Mouse (Mus musculus) midbrain, embryonic 13.5 days (tissue): ENCODE data around the gene Il1f6. TPM values are rescaled to one million over a fixed set of nuclear protein-coding genes. Genes with fewer than 3 reads are reported as not detected.
"Not testable (repeated sequence)": the region's sequence is repeated elsewhere in the genome, so short reads cannot be mapped to it uniquely, and the experiment has no call there.

Experiments used
- ATAC-seq: fragments of 200-750 bp; cut with Nextera tagmentation; 2 replicates; pipeline ENCODE4 v1.8.0; 2017; ENCODE audit warnings: mild to moderate bottlenecking, moderate TSS enrichment, moderate library complexity
- H3K27ac ChIP-seq: fragments of 300-500 bp; sonication (generic); 2 replicates; pipeline ENCODE4 v1.5.1; 2015; ENCODE audit warnings: inconsistent platforms, mild to moderate bottlenecking, moderate library complexity
- H3K27me3 ChIP-seq: fragments of 300-500 bp; sonication (generic); 2 replicates; pipeline ENCODE4 v1.6.1; 2015; ENCODE audit warnings: mild to moderate bottlenecking, inconsistent platforms
- H3K36me3 ChIP-seq: fragments of 300-500 bp; sonication (generic); 2 replicates; pipeline ENCODE4 v1.6.1; 2015; ENCODE audit warnings: mild to moderate bottlenecking, inconsistent platforms
- H3K4me1 ChIP-seq: fragments of 300-500 bp; sonication (generic); replicated peaks from 2 replicates; pipeline ENCODE4 v1.6.1; 2015; ENCODE audit warnings: inconsistent platforms
- H3K4me2 ChIP-seq: fragments of 300-500 bp; sonication (generic); replicated peaks from 2 replicates; pipeline ENCODE4 v1.6.1; 2015; ENCODE audit warnings: moderate library complexity, mild to moderate bottlenecking, inconsistent platforms
- H3K4me3 ChIP-seq: fragments of 300-500 bp; sonication (generic); replicated peaks from 2 replicates; pipeline ENCODE4 v1.5.1; 2015; ENCODE audit warnings: mild to moderate bottlenecking, inconsistent platforms
- H3K9ac ChIP-seq: fragments of 300-500 bp; sonication (generic); replicated peaks from 2 replicates; pipeline ENCODE4 v1.6.1; 2015; ENCODE audit warnings: mild to moderate bottlenecking, inconsistent platforms
- H3K9me3 ChIP-seq: fragments of 300-500 bp; sonication (generic); 2 replicates; pipeline ENCODE4 v1.6.1; 2016; ENCODE audit warnings: mild to moderate bottlenecking, inconsistent platforms
- WGBS: fragments of 180-500 bp; shearing (Covaris S2); methylation state at CpG from one replicate; pipeline ENCODE4 v1.1.7; 2015; 5-methylcytosine and 5-hydroxymethylcytosine counted together
- polyA plus RNA-seq: library from polyadenylated mRNA; unstranded; fragments of >200 nt; fragmentation: Nextera tagmentation; extraction: Ambion mirVana; gene quantifications from 2 replicates; pipeline ENCODE4 v1.2.1, GENCODE M21; 2015

Gene Il1f6
- not detected in 2 replicates for polyA plus RNA-seq

- Histone ChIP-seq H3K4me3 (no peak within 1 kb of the TSS), H3K4me2 (no peak within 1 kb of the TSS), H3K27ac (no peak within 1 kb of the TSS), H3K36me3 (no peaks in the 10 kb centered on the region), H3K9ac (no peak within 1 kb of the TSS), H3K27me3 (no peaks in the 10 kb centered on the region), H3K9me3 (no peaks in the 10 kb centered on the region), H3K4me1 (no peaks in the 10 kb centered on the region)
- 71% methylated on average over 2 of the region's 2 CpGs for WGBS
- no peak for ATAC-seq
These were observed at the start of gene Il1f6 for GRCm38 (mm10) chr2:24215118-24215517. Gene Il1f6, plus strand, starts transcription at chr2:24215418.

DNA sequence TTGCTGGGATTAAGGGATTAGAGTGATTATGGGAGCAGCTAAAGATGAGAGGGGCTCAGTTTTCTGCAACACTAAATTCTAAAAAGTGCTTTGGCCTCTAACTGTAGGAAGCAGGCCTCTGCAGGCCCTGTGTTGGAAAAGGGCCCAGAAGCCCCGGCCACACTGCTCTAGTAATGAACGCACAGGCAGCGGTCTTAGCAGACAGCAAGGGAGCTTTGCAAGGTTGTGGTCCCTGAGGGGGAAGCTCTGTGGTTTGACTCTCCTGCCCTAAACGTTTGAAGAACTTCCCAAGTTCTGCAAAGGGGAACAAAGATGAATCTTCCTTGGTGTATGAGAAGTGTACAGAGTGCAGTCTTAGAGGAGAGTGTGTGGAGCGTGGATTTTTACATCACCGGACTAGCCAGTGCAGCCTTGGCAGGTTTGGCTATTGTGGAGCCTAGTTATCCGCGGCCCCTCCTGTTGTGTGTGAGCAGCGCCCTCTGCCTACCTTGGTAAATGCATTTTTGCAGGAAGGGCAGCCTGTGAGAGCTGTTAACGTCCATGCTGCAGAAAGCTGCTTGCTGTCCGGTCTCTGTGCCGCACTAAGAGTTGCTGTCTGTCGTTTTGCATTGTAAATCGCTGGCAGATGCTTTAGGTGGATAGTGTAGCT is 33.4 kb upstream of the Il1f6 start:
- H3K4me1 ChIP-seq, H3K27me3 ChIP-seq, H3K36me3 ChIP-seq, H3K27ac ChIP-seq, H3K9me3 ChIP-seq: not testable (repeated sequence)
- WGBS = 17% methylated on average over 14 of the region's 14 CpGs
- Histone ChIP-seq H3K4me3 (peak overlapping the region; percentile 22; the same call in 1 of the 2 replicates), H3K4me2 (peak overlapping the region; percentile 38), H3K9ac (peak overlapping the region; percentile 12; the same call in 1 of the 2 replicates)
- peak; percentile 89 for ATAC-seq

- not testable (repeated sequence) for H3K27ac ChIP-seq, H3K4me1 ChIP-seq, H3K9me3 ChIP-seq, H3K27me3 ChIP-seq, H3K9ac ChIP-seq, H3K36me3 ChIP-seq
- H3K4me3 ChIP-seq = peak overlapping the region; percentile 22; the same call in 1 of the 2 replicates
- peak; percentile 50; the same call in 1 of the 2 replicates for ATAC-seq
- peak overlapping the region; percentile 38 for H3K4me2 ChIP-seq
- WGBS = 65% methylated on average over 13 of the region's 13 CpGs
These were observed 32.6 kb upstream of the Il1f6 start for GRCm38 (mm10) chr2:24182423-24183147.

- not testable (repeated sequence) for H3K4me1 ChIP-seq, H3K27me3 ChIP-seq, H3K4me2 ChIP-seq, H3K4me3 ChIP-seq, H3K27ac ChIP-seq, H3K9ac ChIP-seq, ATAC-seq, H3K36me3 ChIP-seq, H3K9me3 ChIP-seq
These were observed 31.1 kb upstream of the Il1f6 start for GRCm38 (mm10) chr2:24184092-24184491.

DNA sequence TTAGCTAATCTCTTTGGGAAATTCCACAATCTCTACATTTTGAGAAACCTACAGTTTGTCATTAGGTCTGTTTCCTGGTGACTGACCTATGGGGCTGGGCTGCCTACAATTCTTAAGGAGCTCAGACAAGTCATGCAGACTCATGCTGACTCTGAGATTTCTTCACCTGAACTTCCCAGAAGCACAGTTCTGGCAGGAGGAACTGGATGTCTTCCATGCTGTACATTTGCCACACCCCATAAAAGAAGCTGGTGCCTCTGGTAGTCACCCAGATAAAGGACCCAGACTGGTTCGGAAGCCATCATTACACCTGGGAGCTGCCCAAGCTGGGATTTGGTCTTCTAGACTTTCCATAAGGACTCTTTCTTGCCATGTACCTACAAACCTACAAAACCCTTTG is 29.0 kb upstream of the Il1f6 start, which contains the start of gene Il1f9:
TSS of gene Il1f9 (plus strand) at position 301 of the 400 bp plus-strand sequence.
- Histone ChIP-seq H3K27me3 (no peaks in the 10 kb centered on the region), H3K9me3 (no peaks in the 10 kb centered on the region), H3K9ac (no peak within 1 kb of the TSS), H3K27ac (no peak within 1 kb of the TSS), H3K4me2 (no peak within 1 kb of the TSS), H3K36me3 (no peaks in the 10 kb centered on the region), H3K4me3 (no peak within 1 kb of the TSS), H3K4me1 (no peaks in the 10 kb centered on the region)
- no peak for ATAC-seq
- 100% methylated on average over 1 of the region's 1 CpGs for WGBS

GRCm38 (mm10) chr2:24187585-24187984 is 27.6 kb upstream of the Il1f6 start:
- no peaks in the 10 kb centered on the region for H3K36me3 ChIP-seq
- 89% methylated on average over 6 of the region's 6 CpGs for WGBS
- H3K27ac ChIP-seq = no peak overlapping the region
- no peak overlapping the region for H3K4me3 ChIP-seq
- no peak overlapping the region for H3K4me2 ChIP-seq
- H3K4me1 ChIP-seq = no peaks in the 10 kb centered on the region
- H3K27me3 ChIP-seq = no peaks in the 10 kb centered on the region
- ATAC-seq = no peak
- no peak overlapping the region for H3K9ac ChIP-seq
- no peaks in the 10 kb centered on the region for H3K9me3 ChIP-seq

DNA sequence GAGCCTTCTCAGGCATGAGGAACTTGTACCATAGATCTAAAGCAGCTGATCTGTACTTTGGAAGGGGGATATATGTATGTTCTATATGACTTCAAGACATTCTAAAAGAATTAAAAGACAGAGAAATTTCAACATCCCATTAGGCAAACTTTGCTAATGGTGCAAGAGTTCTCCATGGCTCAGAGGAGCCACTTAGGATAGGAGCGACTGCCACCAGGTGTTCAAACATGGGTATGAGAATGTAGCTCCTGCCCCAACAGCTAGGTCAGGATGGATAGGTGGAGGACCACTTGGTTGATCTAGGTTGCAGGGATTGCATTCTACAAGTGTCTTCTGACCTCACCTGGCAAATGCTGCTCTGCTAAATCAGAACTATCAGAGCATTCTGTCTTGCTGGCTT is 27.0 kb upstream of the Il1f6 start:
- Histone ChIP-seq H3K27ac (no peak overlapping the region), H3K9ac (no peak overlapping the region), H3K27me3 (no peaks in the 10 kb centered on the region), H3K4me1 (no peaks in the 10 kb centered on the region), H3K9me3 (no peaks in the 10 kb centered on the region), H3K4me3 (no peak overlapping the region), H3K36me3 (no peaks in the 10 kb centered on the region), H3K4me2 (no peak overlapping the region)
- ATAC-seq = no peak
- 79% methylated on average over 1 of the region's 1 CpGs for WGBS

- Histone ChIP-seq H3K4me3 (no peak overlapping the region), H3K9ac (no peak overlapping the region), H3K9me3 (no peaks in the 10 kb centered on the region), H3K4me1 (no peaks in the 10 kb centered on the region), H3K27me3 (no peaks in the 10 kb centered on the region), H3K36me3 (no peaks in the 10 kb centered on the region), H3K27ac (no peak overlapping the region), H3K4me2 (no peak overlapping the region)
- ATAC-seq = no peak
- WGBS = 82% methylated on average over 2 of the region's 2 CpGs
These were observed 12.0 kb downstream of the Il1f6 start for GRCm38 (mm10) chr2:24227191-24227590.

- no peak for ATAC-seq
- no peaks in the 10 kb centered on the region for H3K9me3 ChIP-seq
- no peaks in the 10 kb centered on the region for H3K36me3 ChIP-seq
- no peaks in the 10 kb centered on the region for H3K4me1 ChIP-seq
- H3K27me3 ChIP-seq = no peaks in the 10 kb centered on the region
- 84% methylated on average over 1 of the region's 1 CpGs for WGBS
- no peak overlapping the region for H3K4me2 ChIP-seq
- no peak overlapping the region for H3K4me3 ChIP-seq
- H3K27ac ChIP-seq = no peak overlapping the region
- H3K9ac ChIP-seq = no peak overlapping the region
These were observed 52.3 kb downstream of the Il1f6 start for GRCm38 (mm10) chr2:24267503-24267902.

DNA sequence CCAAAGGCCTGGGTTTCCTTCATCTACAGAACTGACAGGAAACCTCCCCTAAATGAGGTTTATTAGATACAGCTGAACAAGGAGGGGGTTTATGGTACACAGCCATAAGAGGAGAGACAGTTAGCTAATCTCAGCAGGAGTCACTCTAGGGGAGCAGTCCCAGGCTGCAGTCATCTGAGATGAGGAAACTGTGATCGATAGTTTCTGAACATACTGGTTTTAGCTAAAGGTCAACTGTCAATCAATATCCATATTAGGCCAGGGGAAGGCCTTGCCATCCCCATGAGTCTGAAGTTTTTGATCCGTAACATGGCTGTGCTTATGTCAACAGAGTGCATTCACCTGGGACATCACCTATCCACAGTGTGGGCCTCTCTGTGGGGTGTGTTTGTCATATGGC is 58.4 kb downstream of the Il1f6 start:
- no peaks in the 10 kb centered on the region for H3K9me3 ChIP-seq
- no peak for ATAC-seq
- no peaks in the 10 kb centered on the region for H3K36me3 ChIP-seq
- no peak overlapping the region for H3K4me3 ChIP-seq
- WGBS = 87% methylated on average over 2 of the region's 2 CpGs
- H3K9ac ChIP-seq = no peak overlapping the region
- no peaks in the 10 kb centered on the region for H3K4me1 ChIP-seq
- H3K27me3 ChIP-seq = no peaks in the 10 kb centered on the region
- H3K27ac ChIP-seq = no peak overlapping the region
- no peak overlapping the region for H3K4me2 ChIP-seq

- no peak overlapping the region for H3K4me2 ChIP-seq
- no peak overlapping the region for H3K27ac ChIP-seq
- H3K4me3 ChIP-seq = no peak overlapping the region
- no peaks in the 10 kb centered on the region for H3K9me3 ChIP-seq
- no peaks in the 10 kb centered on the region for H3K27me3 ChIP-seq
- no peak overlapping the region for H3K9ac ChIP-seq
- no peaks in the 10 kb centered on the region for H3K4me1 ChIP-seq
- no peak for ATAC-seq
- WGBS = 16% methylated on average over 1 of the region's 1 CpGs
- H3K36me3 ChIP-seq = no peaks in the 10 kb centered on the region
These were observed 59.9 kb downstream of the Il1f6 start for GRCm38 (mm10) chr2:24275146-24275545.
